Mouse (Mus musculus): ENCODE results near the gene Gm9639.
A peak's percentile ranks its signal among the peaks of the same experiment; 100 is the strongest.
"Not testable (repeated sequence)": the region's sequence is repeated elsewhere in the genome, so short reads cannot be mapped to it uniquely, and the experiment has no call there.

The Gm9639 gene

DNA sequence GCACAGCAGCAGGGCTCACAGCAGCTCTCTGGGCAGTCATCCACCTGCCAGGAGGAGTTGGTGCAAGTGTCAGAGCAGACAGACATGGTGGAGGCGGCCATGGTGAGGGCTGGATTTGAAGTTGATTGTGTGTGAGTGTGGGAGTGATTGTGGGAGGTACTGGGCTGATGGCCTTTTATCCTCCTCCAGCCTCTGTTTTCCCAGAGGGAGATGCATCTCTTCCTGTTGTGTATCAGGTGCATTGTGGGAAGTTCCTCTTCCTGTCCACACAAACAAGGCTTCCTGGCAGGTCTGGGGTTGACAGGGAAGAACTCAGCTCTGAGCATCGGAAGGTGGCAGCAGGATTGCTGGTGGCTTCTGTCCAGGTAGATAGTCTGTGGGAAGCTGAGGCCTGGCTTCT lies at the start of gene Gm9639:
Gene Gm9639 (minus strand): TSS at position 101 of the 400 bp plus-strand sequence.
- no peak for DNase-seq (ENCODE audit: low read depth in 2 of 2, low spot score in 2 of 2)

GRCm38 (mm10) chr10:77839006-77839405 lies 44.1 kb upstream of the Gm9639 start:
- no peak for DNase-seq (ENCODE audit: low read depth in 2 of 2, low spot score in 2 of 2)

- no peak for DNase-seq (ENCODE audit: low read depth in 2 of 2, low spot score in 2 of 2)
These were observed 40.8 kb upstream of the Gm9639 start, which contains the start of gene Krtap10-10 for GRCm38 (mm10) chr10:77835647-77836046. Gene Krtap10-10 (plus strand): TSS chr10:77835947.

DNA sequence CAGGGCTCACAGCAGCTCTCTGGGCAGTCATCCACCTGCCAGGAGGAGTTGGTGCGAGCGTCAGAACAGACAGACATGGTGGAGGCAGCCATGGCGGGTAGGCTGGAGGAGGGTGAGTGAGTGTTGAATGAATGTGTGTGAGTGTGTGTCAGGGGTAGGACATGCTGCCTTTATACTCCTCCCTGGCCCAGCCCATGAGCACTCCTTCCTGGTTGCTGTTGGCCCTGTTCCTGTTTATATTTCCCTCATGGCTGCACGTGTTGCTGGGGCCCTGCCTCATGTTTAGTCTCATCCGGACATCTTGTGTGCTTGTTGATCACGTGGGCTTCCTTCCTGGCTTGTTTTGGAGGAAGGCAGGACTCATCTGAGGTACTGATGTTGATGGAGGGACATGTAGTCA lies 32.1 kb upstream of the Gm9639 start, which contains the start of gene Krtap10-4:
Gene Krtap10-4 (minus strand): TSS at position 145 of the 400 bp plus-strand sequence.
- no peak for DNase-seq (ENCODE audit: low read depth in 2 of 2, low spot score in 2 of 2)

- no peak for DNase-seq (ENCODE audit: low read depth in 2 of 2, low spot score in 2 of 2)
These were observed 24.3 kb upstream of the Gm9639 start for GRCm38 (mm10) chr10:77819203-77819602.

- DNase-seq (ENCODE audit: low read depth in 2 of 2, low spot score in 2 of 2) = no peak
These were observed 23.6 kb upstream of the Gm9639 start for GRCm38 (mm10) chr10:77818523-77818922.

DNA sequence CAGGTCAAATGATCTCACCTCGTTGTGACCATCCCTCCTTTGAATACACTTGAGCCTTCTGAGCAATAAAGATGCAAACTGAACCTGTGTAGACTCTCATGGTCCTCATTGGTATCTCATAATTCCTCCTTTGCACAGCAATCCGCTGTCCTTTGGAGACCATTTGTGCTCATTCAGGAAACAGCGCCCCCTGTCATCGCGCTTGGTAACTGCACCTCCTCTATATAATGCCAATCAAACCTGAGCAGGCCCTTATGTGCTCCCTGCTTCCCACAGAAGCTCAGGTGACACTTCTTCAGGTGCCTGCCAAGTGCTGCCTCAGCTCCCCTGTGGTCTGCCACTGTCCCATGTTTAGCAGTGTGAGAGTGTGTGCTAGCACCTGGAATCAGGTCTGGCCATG lies 20.6 kb upstream of the Gm9639 start:
- peak in 1 of 2 experiments; percentile 4 for DNase-seq (ENCODE audit: low read depth in 2 of 2, low spot score in 2 of 2)

DNA sequence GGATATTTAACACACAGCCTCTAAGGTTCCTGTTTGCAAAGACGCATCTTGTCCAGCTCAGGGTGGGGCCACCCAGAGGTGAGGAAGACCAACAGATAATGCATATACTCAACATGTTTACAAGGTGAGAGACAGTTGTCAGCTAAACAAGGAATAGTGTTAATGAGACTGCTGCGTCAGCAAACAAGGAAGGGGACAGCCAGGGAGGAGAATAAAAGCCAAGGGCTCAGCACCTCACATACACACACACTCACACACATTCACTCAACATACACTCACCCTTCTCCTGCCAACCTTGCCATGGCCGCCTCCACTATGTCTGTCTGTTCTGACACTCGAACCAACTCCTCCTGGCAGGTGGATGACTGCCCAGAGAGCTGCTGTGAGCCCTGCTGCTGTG lies 19.5 kb upstream of the Gm9639 start, which contains the start of gene Gm2696:
Gene Gm2696 (plus strand): TSS at position 301 of the 400 bp plus-strand sequence.
- DNase-seq (ENCODE audit: low read depth in 2 of 2, low spot score in 2 of 2) = no peak

- DNase-seq (ENCODE audit: low read depth in 2 of 2, low spot score in 2 of 2) = no peak
These were observed 16.9 kb upstream of the Gm9639 start, which contains the start of gene Gm9507 for GRCm38 (mm10) chr10:77811743-77812142. Gene Gm9507 (minus strand): TSS chr10:77811843.

GRCm38 (mm10) chr10:77804095-77804494 lies 9.2 kb upstream of the Gm9639 start:
- no peak for DNase-seq (ENCODE audit: low read depth in 2 of 2, low spot score in 2 of 2)

DNA sequence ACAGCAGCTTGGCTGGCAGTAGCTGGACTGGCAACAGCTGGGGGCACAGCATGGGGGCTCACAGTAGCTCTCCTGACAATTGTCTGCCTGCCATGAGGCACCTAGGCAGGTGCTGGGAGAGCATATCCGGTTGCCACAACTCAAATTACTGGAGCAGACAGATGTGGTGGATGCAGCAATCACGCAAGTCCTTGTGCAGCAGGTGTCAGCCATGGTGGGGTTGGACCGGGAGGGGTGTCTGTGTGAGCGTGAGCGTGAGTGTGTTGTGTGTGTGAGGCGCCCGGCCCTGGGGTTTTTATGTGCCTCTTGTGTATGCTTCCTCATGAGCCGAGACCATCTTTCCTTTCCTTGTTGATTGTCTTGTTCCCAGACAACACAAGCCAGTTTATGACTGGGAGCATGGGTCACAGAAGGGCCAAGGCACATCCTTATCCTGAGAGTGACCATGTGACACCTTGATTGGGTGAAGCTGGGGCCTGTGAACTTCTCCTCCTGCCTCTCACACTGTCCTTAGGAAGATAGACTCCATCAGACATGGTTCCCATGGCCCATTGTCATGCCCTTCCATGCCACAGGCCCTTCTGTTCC lies 4.1 kb upstream of the Gm9639 start, which contains the start of gene Gm19668:
Gene Gm19668 (minus strand): TSS at position 213 of the 588 bp plus-strand sequence.
- no peak for DNase-seq (ENCODE audit: low read depth in 2 of 2, low spot score in 2 of 2)

DNA sequence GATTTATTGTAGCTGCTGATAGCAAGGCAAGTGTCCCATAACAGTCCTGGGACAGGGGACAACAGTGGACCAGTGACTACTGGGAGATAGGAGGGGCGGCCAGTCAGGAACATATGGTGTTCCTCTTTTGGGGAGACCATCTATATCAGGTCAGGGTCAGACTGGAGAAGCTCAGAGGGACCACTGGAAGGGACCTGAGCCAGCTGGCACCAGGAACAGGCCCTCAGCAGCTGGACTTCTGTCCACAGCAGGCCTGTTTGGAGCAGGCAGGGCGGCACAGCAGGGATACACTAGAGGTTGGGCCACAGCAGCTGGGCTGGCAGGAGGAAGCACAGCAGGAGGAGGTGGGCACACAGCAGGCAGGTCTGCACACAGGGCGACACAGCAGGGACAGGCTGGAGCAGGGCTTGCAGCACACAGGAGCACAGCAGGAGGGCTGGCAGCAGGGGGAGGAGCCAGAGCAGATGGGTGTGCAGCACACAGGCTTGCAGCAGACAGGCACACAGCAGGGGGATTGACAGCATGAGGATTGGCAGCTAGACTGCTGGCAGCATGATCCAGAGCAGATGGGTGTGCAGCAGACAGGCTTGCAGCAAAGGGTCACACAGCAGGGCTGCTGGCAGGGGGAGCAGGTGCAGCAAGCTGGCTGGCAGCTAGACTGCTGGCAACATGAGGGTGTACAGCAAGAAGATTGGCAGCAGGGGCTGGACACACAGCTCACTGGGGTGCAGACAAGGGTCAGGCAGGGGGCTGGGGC lies 3.5 kb upstream of the Gm9639 start:
- DNase-seq (ENCODE audit: low read depth in 2 of 2, low spot score in 2 of 2) = not testable (repeated sequence)

GRCm38 (mm10) chr10:77797677-77798076 lies 2.8 kb upstream of the Gm9639 start:
- no peak for DNase-seq (ENCODE audit: low read depth in 2 of 2, low spot score in 2 of 2)

DNA sequence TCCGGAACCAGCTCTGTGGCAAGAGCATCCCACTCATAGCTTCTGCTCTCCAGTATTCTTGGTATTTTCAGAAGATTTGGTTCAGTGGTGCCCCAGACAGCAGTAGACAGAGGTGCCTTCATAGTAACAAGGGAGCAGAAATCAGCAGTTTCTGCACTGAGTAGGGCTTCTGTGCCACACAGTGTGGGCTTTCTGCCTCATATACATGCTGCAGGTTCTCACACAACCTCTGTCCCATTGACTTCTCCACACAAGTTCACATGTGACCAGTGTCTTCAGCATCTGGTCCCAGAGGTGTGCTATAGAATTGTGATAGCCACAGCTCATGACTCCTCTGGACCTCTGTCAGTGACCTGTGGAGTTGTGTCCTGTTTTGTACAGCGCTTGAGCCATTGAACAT lies 6.3 kb downstream of the Gm9639 start:
- DNase-seq (ENCODE audit: low read depth in 2 of 2, low spot score in 2 of 2) = no peak

GRCm38 (mm10) chr10:77787876-77788275 lies 7.0 kb downstream of the Gm9639 start, which contains the start of gene Gm7137:
Gene Gm7137 (minus strand): TSS chr10:77788200.
- DNase-seq (ENCODE audit: low read depth in 2 of 2, low spot score in 2 of 2) = not testable (repeated sequence)

DNA sequence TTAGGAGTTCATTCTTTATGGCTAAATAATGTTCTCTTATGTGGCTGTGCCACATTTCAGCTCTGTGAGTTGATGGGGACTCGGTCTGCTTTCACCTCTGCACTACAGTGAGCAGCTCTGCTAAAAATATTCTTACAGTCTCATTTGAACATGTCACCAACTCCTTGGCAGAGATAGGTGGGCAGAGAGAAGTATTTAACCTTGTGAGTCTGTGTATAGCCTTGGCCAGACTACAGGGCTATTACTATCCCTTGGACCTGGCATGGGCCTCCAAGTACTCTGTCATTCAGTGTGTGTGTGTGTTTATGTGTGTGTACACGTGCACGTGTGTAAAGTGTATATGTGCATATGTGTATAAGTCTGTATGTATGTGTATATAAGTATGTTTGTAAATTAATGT lies 11.5 kb downstream of the Gm9639 start:
- not testable (repeated sequence) for DNase-seq (ENCODE audit: low read depth in 2 of 2, low spot score in 2 of 2)

DNA sequence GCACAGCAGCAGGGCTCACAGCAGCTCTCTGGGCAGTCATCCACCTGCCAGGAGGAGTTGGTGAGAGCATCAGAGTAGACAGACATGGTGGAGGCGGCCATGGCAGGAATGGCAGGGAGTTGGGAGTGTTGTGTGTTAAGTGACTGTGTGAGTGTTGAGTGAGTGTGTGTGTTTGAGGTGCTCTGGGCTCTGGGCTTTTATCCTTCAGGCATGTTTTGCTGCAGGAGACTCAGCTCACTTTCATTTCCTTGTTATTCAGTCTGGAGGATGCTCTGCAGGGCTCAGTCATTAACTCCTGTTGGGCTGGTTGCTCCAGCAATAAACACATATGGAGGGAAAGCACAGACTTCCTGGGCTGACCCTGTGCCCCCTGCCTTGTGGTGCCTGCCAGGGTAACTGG lies 12.4 kb downstream of the Gm9639 start, which contains the start of gene Gm3250:
Gene Gm3250 (minus strand): TSS at position 101 of the 400 bp plus-strand sequence.
- not testable (repeated sequence) for DNase-seq (ENCODE audit: low read depth in 2 of 2, low spot score in 2 of 2)

- DNase-seq (ENCODE audit: low read depth in 2 of 2, low spot score in 2 of 2) = not testable (repeated sequence)
These were observed 18.0 kb downstream of the Gm9639 start, which contains the start of gene Gm7138 for GRCm38 (mm10) chr10:77776844-77777243. Gene Gm7138 (minus strand): TSS chr10:77776944.

DNA sequence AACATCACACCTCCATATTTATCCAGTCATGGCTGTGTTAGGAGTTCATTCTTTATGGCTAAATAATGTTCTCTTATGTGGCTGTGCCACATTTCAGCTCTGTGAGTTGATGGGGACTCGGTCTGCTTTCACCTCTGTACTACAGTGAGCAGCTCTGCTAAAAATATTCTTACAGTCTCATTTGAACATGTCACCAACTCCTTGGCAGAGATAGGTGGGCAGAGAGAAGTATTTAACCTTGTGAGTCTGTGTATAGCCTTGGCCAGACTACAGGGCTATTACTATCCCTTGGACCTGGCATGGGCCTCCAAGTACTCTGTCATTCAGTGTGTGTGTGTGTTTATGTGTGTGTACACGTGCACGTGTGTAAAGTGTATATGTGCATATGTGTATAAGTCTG lies 22.7 kb downstream of the Gm9639 start:
- DNase-seq (ENCODE audit: low read depth in 2 of 2, low spot score in 2 of 2) = not testable (repeated sequence)

DNA sequence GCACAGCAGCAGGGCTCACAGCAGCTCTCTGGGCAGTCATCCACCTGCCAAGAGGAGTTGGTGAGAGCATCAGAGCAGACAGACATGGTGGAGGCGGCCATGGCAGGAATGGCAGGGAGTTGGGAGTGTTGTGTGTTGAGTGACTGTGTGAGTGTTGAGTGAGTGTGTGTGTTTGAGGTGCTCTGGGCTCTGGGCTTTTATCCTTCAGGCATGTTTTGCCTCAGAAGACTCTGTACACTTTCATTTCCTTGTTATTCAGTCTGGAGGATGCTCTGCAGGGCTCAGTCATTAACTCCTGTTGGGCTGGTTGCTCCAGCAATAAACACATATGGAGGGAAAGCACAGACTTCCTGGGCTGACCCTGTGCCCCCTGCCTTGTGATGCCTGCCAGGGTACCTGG lies 23.7 kb downstream of the Gm9639 start, which contains the start of gene Gm3238:
Gene Gm3238 (minus strand): TSS at position 101 of the 400 bp plus-strand sequence.
- DNase-seq (ENCODE audit: low read depth in 2 of 2, low spot score in 2 of 2) = not testable (repeated sequence)

- no peak for DNase-seq (ENCODE audit: low read depth in 2 of 2, low spot score in 2 of 2)
These were observed 25.1 kb downstream of the Gm9639 start for GRCm38 (mm10) chr10:77769727-77770126.

DNA sequence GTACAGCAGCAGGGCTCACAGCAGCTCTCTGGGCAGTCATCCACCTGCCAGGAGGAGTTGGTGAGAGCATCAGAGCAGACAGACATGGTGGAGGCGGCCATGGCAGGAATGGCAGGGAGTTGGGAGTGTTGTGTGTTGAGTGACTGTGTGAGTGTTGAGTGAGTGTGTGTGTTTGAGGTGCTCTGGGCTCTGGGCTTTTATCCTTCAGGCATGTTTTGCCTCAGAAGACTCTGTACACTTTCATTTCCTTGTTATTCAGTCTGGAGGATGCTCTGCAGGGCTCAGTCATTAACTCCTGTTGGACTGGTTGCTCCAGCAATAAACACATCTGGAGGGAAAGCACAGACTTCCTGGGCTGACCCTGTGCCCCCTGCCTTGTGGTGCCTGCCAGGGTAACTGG lies 35.3 kb downstream of the Gm9639 start, which contains the start of gene Gm3233:
Gene Gm3233 (minus strand): TSS at position 101 of the 400 bp plus-strand sequence.
- DNase-seq (ENCODE audit: low read depth in 2 of 2, low spot score in 2 of 2) = not testable (repeated sequence)

All from CD8-positive naive resting alpha-beta T cell, adult 2 months (primary cell).